Mouse (Mus musculus): ENCODE data around the gene Zfp940. TPM values are rescaled to one million over a fixed set of nuclear protein-coding genes. Genes with fewer than 3 reads are reported as not detected.

Zfp940 gene
- polyA plus RNA-seq, 1 experiment: 10.8 TPM

DNA sequence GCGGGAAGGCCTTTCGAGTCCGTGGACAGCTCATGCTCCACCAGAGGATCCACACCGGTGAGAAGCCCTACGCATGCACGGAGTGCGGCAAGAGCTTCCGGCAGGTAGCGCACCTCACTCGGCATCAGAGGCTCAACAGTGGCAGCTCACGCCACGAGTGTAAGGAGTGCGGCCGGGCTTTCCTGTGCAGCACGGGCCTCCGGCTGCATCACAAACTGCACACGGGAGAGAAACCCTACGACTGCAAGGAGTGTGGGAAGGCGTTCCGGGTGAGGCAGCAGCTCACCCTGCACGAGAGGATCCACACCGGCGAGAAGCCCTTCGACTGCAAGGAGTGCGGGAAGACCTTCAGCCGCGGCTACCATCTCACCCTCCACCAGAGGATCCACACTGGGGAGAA is 60.6 kb downstream of the Zfp940 start:
- no peak for DNase-seq
- Histone ChIP-seq H3K4me1 (ENCODE audit: control insufficient read depth, insufficient read depth, low read length) (no peaks in the 10 kb centered on the region; the same call in 1 of the 2 replicates), H3K4me3 (replicated peaks; ENCODE audit: insufficient read depth, low read depth, low read length) (no peak overlapping the region), H3K27me3 (ENCODE audit: control insufficient read depth, insufficient read depth, low read length) (no peaks in the 10 kb centered on the region), H3K27ac (ENCODE audit: insufficient read depth, low read length) (no peak overlapping the region)
- TF ChIP-seq CTCF (IDR thresholded peaks at IDR 0.05; ENCODE audit: borderline replicate concordance, insufficient read depth, low read depth, low read length) (no peak), POLR2A (IDR thresholded peaks at IDR 0.05; ENCODE audit: borderline replicate concordance, insufficient read depth, low read length) (no peak)
- WGBS: 52% methylated on average over 27 of the region's 27 CpGs

DNA sequence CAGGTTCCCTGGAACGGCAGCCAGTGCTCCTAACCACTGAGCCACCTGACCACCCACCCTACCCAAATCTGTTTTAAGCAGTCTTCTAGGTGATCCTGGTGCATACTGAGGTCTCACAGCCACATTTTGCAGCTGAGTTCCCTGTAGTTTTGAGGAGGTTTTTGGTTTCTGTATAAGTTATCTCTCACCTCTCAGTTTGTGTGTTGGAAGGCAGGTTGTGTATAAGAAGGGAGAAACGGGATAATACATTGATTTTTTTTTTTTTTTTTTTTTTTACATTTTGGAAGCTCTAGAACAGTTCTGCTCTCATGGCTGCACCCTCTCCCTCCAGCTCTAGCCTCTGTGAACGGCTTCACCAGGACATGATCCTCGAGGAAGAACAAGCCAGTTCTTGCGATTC is 67.6 kb downstream of the Zfp940 start:
- peaks cover 2% of the 10 kb centered on the region for H3K4me1 ChIP-seq (ENCODE audit: control insufficient read depth, insufficient read depth, low read length)
- H3K27ac ChIP-seq (ENCODE audit: insufficient read depth, low read length): no peak overlapping the region
- H3K27me3 ChIP-seq (ENCODE audit: control insufficient read depth, insufficient read depth, low read length): no peaks in the 10 kb centered on the region
- peak in 1 of 2 experiments; percentile 20 for DNase-seq
- TF ChIP-seq CTCF (IDR thresholded peaks at IDR 0.05; ENCODE audit: borderline replicate concordance, insufficient read depth, low read depth, low read length): no peak
- TF ChIP-seq POLR2A (IDR thresholded peaks at IDR 0.05; ENCODE audit: borderline replicate concordance, insufficient read depth, low read length): no peak
- H3K4me3 ChIP-seq (replicated peaks; ENCODE audit: insufficient read depth, low read depth, low read length): peak overlapping the region; percentile 75
- WGBS: 41% methylated on average over 5 of the region's 5 CpGs

DNA sequence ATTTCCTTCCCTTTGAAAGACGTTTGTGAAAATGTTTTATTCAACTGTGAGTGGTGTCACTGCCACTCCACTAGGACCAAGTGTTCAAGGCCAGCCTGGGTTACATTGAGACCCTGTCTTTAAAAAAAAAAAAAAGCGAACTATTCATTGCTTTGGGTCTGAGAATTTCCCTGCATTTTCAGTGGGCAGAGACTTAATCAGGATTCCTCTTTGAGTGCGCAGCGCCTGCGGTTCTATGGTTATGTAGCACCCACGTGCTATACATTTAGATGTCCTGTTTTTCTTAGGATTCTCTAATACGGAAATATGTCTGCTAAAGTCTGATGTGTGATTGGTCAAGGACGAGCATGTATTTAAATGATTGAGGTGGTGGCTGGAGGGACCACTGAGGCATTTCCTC is 68.4 kb downstream of the Zfp940 start:
- no peak for TF ChIP-seq POLR2A (IDR thresholded peaks at IDR 0.05; ENCODE audit: borderline replicate concordance, insufficient read depth, low read length)
- TF ChIP-seq CTCF (IDR thresholded peaks at IDR 0.05; ENCODE audit: borderline replicate concordance, insufficient read depth, low read depth, low read length): no peak
- 18% methylated on average over 8 of the region's 8 CpGs for WGBS
- no peak for DNase-seq
- H3K4me3 ChIP-seq (replicated peaks; ENCODE audit: insufficient read depth, low read depth, low read length): peak overlapping the region; percentile 75
- no peaks in the 10 kb centered on the region for H3K27me3 ChIP-seq (ENCODE audit: control insufficient read depth, insufficient read depth, low read length)
- peaks cover 2% of the 10 kb centered on the region for H3K4me1 ChIP-seq (ENCODE audit: control insufficient read depth, insufficient read depth, low read length)
- no peak overlapping the region for H3K27ac ChIP-seq (ENCODE audit: insufficient read depth, low read length)

DNA sequence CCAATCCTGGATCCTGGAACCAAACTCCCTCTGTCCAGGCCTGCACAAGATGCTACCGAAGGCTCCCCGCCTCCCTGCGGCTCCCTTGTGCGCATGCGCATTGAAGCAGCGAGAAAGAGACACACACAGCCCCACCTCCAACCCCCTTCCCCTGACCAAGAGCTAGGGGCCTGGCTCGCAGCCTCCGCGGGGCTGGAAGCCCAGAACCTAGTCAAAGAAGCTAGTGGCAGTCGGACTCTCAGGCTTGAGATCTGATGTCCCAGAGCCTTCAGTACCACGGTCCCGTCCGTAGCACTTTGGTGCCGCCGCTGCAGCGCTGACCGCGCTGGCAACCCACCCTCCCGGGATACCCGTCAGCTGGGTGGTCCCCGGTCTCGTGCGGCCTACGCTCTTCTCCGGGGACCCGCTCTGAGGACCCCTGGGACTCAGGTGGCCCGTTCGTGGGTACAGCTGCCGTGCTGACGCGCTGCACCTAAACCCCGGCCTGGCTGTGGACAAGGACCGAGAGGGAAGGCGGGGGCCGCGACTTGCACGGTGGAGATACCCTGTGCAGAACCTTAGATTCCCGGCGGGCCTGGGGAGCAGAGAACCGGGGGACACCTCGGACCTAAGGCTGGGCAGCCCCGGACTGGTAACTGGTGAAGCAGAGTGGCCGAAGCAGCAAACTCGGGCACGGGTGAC is 69.5 kb downstream of the Zfp940 start, which contains the start of gene Zfp30:
Zfp30 (plus strand) TSS at position 128 of the 681 bp plus-strand sequence.
- Histone ChIP-seq H3K4me3 (replicated peaks; ENCODE audit: insufficient read depth, low read depth, low read length) (peak within 1 kb of the TSS; percentile 75), H3K4me1 (ENCODE audit: control insufficient read depth, insufficient read depth, low read length) (peaks cover 2% of the 10 kb centered on the region), H3K27ac (ENCODE audit: insufficient read depth, low read length) (peak within 1 kb of the TSS; percentile 81), H3K27me3 (ENCODE audit: control insufficient read depth, insufficient read depth, low read length) (no peaks in the 10 kb centered on the region)
- WGBS: under 1% methylated on average over 45 of the region's 45 CpGs
- DNase-seq: peak; percentile 90 to 92
- peak; percentile 68 for TF ChIP-seq POLR2A (IDR thresholded peaks at IDR 0.05; ENCODE audit: borderline replicate concordance, insufficient read depth, low read length)
- TF ChIP-seq CTCF (IDR thresholded peaks at IDR 0.05; ENCODE audit: borderline replicate concordance, insufficient read depth, low read depth, low read length): no peak

Other genes with a start within 250 kb of the Zfp940 start
- not detected in 2 replicates for gene Catsperg2, start 126.6 kb downstream of the Zfp940 start, polyA plus RNA-seq (2012; rRNA removed)
- 11.1 and 12.3 TPM in 2 replicates for gene Zfp84, start 85.1 kb downstream of the Zfp940 start, polyA plus RNA-seq (2012; rRNA removed)
- 9.8 and 10.4 TPM in 2 replicates for gene Zfp30, start 69.7 kb downstream of the Zfp940 start, polyA plus RNA-seq (2012; rRNA removed)
- 10.7 and 11.1 TPM in 2 replicates for gene Zfp790, start 37.6 kb downstream of the Zfp940 start, polyA plus RNA-seq (2012; rRNA removed)
- gene Zfp420, start 6.3 kb upstream of the Zfp940 start, polyA plus RNA-seq (2012; rRNA removed): 12.7 and 13.6 TPM in 2 replicates
- gene Zfp27, start 52.9 kb upstream of the Zfp940 start, polyA plus RNA-seq (2012; rRNA removed): 13.7 and 14.4 TPM in 2 replicates
- 13.4 and 14.0 TPM in 2 replicates for gene Zfp383, start 54.6 kb upstream of the Zfp940 start, polyA plus RNA-seq (2012; rRNA removed)
- 15.4 and 17.3 TPM in 2 replicates for gene Zfp74, start 100.4 kb upstream of the Zfp940 start, polyA plus RNA-seq (2012; rRNA removed)
- 3.3 and 4.2 TPM in 2 replicates for gene Zfp568, start 130.3 kb upstream of the Zfp940 start, polyA plus RNA-seq (2012; rRNA removed)
- gene Zfp14, start 197.7 kb upstream of the Zfp940 start, polyA plus RNA-seq (2012; rRNA removed): 14.8 and 18.3 TPM in 2 replicates
- 2.7 and 2.9 TPM in 2 replicates for gene Zfp82, start 219.2 kb upstream of the Zfp940 start, polyA plus RNA-seq (2012; rRNA removed)
- 0.27 and 0.65 TPM in 2 replicates for gene Gm26920, start 236.7 kb upstream of the Zfp940 start, polyA plus RNA-seq (2012; rRNA removed)
- 5.5 and 6.1 TPM in 2 replicates for gene Zfp566, start 236.9 kb upstream of the Zfp940 start, polyA plus RNA-seq (2012; rRNA removed)
- gene Zfp260, start 241.1 kb upstream of the Zfp940 start, polyA plus RNA-seq (2012; rRNA removed): 46.3 and 46.6 TPM in 2 replicates

Measured in cerebellum, adult 2 months (tissue).